In genomic region chr2:180724585-180725413, GRCm38 (mm10) we compare ENCODE assay signal across 8 mouse cellular contexts. TPM values are rescaled to one million over a fixed set of nuclear protein-coding genes. Genes with fewer than 3 reads are reported as not detected.
A peak's percentile ranks its signal among the peaks of the same experiment; 100 is the strongest.
DNase-seq lines count a peak whose midpoint lies in the region; ATAC-seq and TF ChIP-seq lines count a peak whose summit lies in the region.

TSS of gene Slc17a9 (plus strand) at chr2:180725263.

- peaks cover 30% of the 10 kb centered on the region for H3K36me3 ChIP-seq in midbrain, embryonic 15.5 days (replicated peaks)
- peaks cover 8% of the 10 kb centered on the region for H3K36me3 ChIP-seq in midbrain, embryonic 11.5 days (ENCODE audit: control insufficient read depth, insufficient read depth, low read length)
- peaks cover 39% of the 10 kb centered on the region for H3K36me3 ChIP-seq in heart, postnatal 0 days (replicated peaks; ENCODE audit: control insufficient read depth, insufficient read depth, low read length)
- H3K36me3 ChIP-seq in macrophage (ENCODE audit: inconsistent target), result peaks cover 26% of the 10 kb centered on the region
- peaks cover 33% of the 10 kb centered on the region for H3K36me3 ChIP-seq in forebrain, embryonic 15.5 days

- no peak for TF ChIP-seq EP300 in heart, postnatal 0 days (IDR thresholded peaks at IDR 0.05; ENCODE audit: low read depth)

- TF ChIP-seq CTCF in heart, postnatal 0 days (IDR thresholded peaks at IDR 0.05; ENCODE audit: low read depth), result no peak

- ATAC-seq in midbrain, embryonic 15.5 days (replicated peaks), result peak; percentile 66; the same call in 1 of the 2 replicates
- no peak for ATAC-seq in midbrain, embryonic 11.5 days (ENCODE audit: low FRiP score)
- ATAC-seq in common myeloid progenitor, adult 5-6 weeks (replicated peaks; ENCODE audit: low read depth, poor library complexity, severe bottlenecking), result peak; percentile 90
- peak; percentile 76 for ATAC-seq in heart, postnatal 0 days (ENCODE audit: insufficient read depth, low read depth)
- no peak for ATAC-seq in forebrain, embryonic 15.5 days (replicated peaks)

- WGBS in midbrain, embryonic 15.5 days, result 6% methylated on average over 18 of the region's 18 CpGs
- 6% methylated on average over 18 of the region's 18 CpGs for WGBS in midbrain, embryonic 11.5 days
- 4% methylated on average over 17 of the region's 18 CpGs for WGBS in heart, postnatal 0 days
- WGBS in macrophage (ENCODE audit: missing documents), result 3% methylated on average over 16 of the region's 18 CpGs
- 8% methylated on average over 18 of the region's 18 CpGs for WGBS in forebrain, embryonic 15.5 days

- H3K9ac ChIP-seq in midbrain, embryonic 15.5 days, result no peak within 1 kb of the TSS
- no peak within 1 kb of the TSS for H3K9ac ChIP-seq in midbrain, embryonic 11.5 days (ENCODE audit: low read length)
- 0 out of 2 replicates have a peak within 1 kb of the TSS, but pooled peaks have one; percentile 29 for H3K9ac ChIP-seq in heart, postnatal 0 days (replicated peaks; ENCODE audit: low read depth, low read length)
- no peak within 1 kb of the TSS for H3K9ac ChIP-seq in forebrain, embryonic 15.5 days (replicated peaks)

- no peaks in the 10 kb centered on the region for H3K27me3 ChIP-seq in midbrain, embryonic 15.5 days (replicated peaks)
- no peaks in the 10 kb centered on the region for H3K27me3 ChIP-seq in midbrain, embryonic 11.5 days (ENCODE audit: control insufficient read depth, insufficient read depth, low read length)
- no peaks in the 10 kb centered on the region for H3K27me3 ChIP-seq in heart, postnatal 0 days (ENCODE audit: control insufficient read depth, insufficient read depth, low read length)
- H3K27me3 ChIP-seq in forebrain, embryonic 15.5 days, result no peaks in the 10 kb centered on the region

- no peaks in the 10 kb centered on the region for H3K9me3 ChIP-seq in midbrain, embryonic 15.5 days
- no peaks in the 10 kb centered on the region for H3K9me3 ChIP-seq in midbrain, embryonic 11.5 days (ENCODE audit: control insufficient read depth, low read length)
- H3K9me3 ChIP-seq in heart, postnatal 0 days (replicated peaks; ENCODE audit: control insufficient read depth, low read length), result no peaks in the 10 kb centered on the region
- no peaks in the 10 kb centered on the region for H3K9me3 ChIP-seq in forebrain, embryonic 15.5 days

- H3K4me1 ChIP-seq in midbrain, embryonic 15.5 days, result peaks cover 4% of the 10 kb centered on the region; the same call in 1 of the 2 replicates
- H3K4me1 ChIP-seq in midbrain, embryonic 11.5 days (ENCODE audit: control insufficient read depth, insufficient read depth, low read length), result no peaks in the 10 kb centered on the region
- H3K4me1 ChIP-seq in heart, postnatal 0 days (ENCODE audit: control insufficient read depth, insufficient read depth), result peaks cover 15% of the 10 kb centered on the region; the same call in 1 of the 2 replicates
- H3K4me1 ChIP-seq in forebrain, embryonic 15.5 days, result no peaks in the 10 kb centered on the region

- no peak for DNase-seq in midbrain, embryonic 11.5 days (ENCODE audit: low spot score, missing footprints)
- no peak for DNase-seq in heart, postnatal 0 days (ENCODE audit: low spot score)
- peak; percentile 70 to 90 for DNase-seq in kidney, postnatal 25 days
- DNase-seq in thymus, postnatal 25 days, result peak; percentile 60

- no peak within 1 kb of the TSS for H3K27ac ChIP-seq in midbrain, embryonic 15.5 days
- no peak within 1 kb of the TSS for H3K27ac ChIP-seq in midbrain, embryonic 11.5 days (ENCODE audit: low read depth, low read length)
- no peak within 1 kb of the TSS for H3K27ac ChIP-seq in heart, postnatal 0 days (ENCODE audit: low read depth)
- H3K27ac ChIP-seq in macrophage, result peak within 1 kb of the TSS; percentile 84
- no peak within 1 kb of the TSS for H3K27ac ChIP-seq in forebrain, embryonic 15.5 days (replicated peaks)

- H3K4me2 ChIP-seq in midbrain, embryonic 15.5 days, result no peak within 1 kb of the TSS; the same call in 1 of the 2 replicates
- no peak within 1 kb of the TSS for H3K4me2 ChIP-seq in midbrain, embryonic 11.5 days
- H3K4me2 ChIP-seq in heart, postnatal 0 days (ENCODE audit: low read depth, low read length), result peak within 1 kb of the TSS; percentile 43
- no peak within 1 kb of the TSS for H3K4me2 ChIP-seq in forebrain, embryonic 15.5 days (replicated peaks)

- no peaks in the 10 kb centered on the region for H3K79me2 ChIP-seq in macrophage (ENCODE audit: inconsistent target)

- H3K4me3 ChIP-seq in midbrain, embryonic 15.5 days, result no peak within 1 kb of the TSS
- H3K4me3 ChIP-seq in midbrain, embryonic 11.5 days (ENCODE audit: low read depth, low read length), result no peak within 1 kb of the TSS
- peak within 1 kb of the TSS; percentile 2; the same call in 1 of the 2 replicates for H3K4me3 ChIP-seq in heart, postnatal 0 days (ENCODE audit: low read depth, low read length)
- peak within 1 kb of the TSS; percentile 55 for H3K4me3 ChIP-seq in macrophage (ENCODE audit: inconsistent target)
- H3K4me3 ChIP-seq in forebrain, embryonic 15.5 days, result no peak within 1 kb of the TSS

RNA-seq across cellular contexts. Expression of gene Slc17a9, which starts in this region (rescaled TPM):
- 0.17 and 0.26 TPM in 2 replicates for polyA plus RNA-seq in midbrain, embryonic 15.5 days (2015; fragmentation: Nextera tagmentation; extraction: Ambion mirVana)
- 0.19 TPM in 1 of 2 replicates, not detected in the other for polyA plus RNA-seq in midbrain, embryonic 11.5 days (2014; fragmentation: Nextera tagmentation; extraction: Ambion mirVana)
- 6.5 and 6.8 TPM in 2 replicates for total RNA-seq in common myeloid progenitor, adult 5-6 weeks (2017)
- 1.5 TPM in 1 of 2 replicates, not detected in the other for total RNA-seq in heart, postnatal 0 days (2014; rRNA removed; ENCODE audit: low replicate concordance)
- polyA plus RNA-seq in heart, postnatal 0 days (2015; fragmentation: Nextera tagmentation; extraction: Ambion mirVana), result 0.44 and 0.60 TPM in 2 replicates
- total RNA-seq in macrophage (2018; cell fraction: chromatin; rRNA removed), result 10 to 100 TPM in 19 of 26 experiments, 1 to 10 TPM in 7; 2.8 to 28.6 (median 14.3) TPM
- 1 to 10 TPM; 1.8 to 6.1 (median 3.4) TPM for total RNA-seq in macrophage (2018; cell fraction: cytosol; rRNA removed)
- total RNA-seq in macrophage (2018; cell fraction: nucleus; rRNA removed), result 10 to 100 TPM in 14 of 26 experiments, 1 to 10 TPM in 12; 2.9 to 27.5 (median 11.2) TPM
- polyA plus RNA-seq in macrophage (2018), result 3.8 to 5.6 TPM (median 5.4 TPM) in 3 replicates
- polyA plus RNA-seq in forebrain, embryonic 15.5 days (2015; fragmentation: Nextera tagmentation; extraction: Ambion mirVana), result 0.13 and 0.29 TPM in 2 replicates

Comparison
In these comparisons a context has a peak if more than half of its experiments do, and no peak if none do; other contexts are left out.
1. Peak in ATAC-seq in midbrain, embryonic 15.5 days; RNA of the gene not detected or under 1 TPM.
2. ATAC-seq: peak in common myeloid progenitor, adult 5-6 weeks (single experiment) and heart, postnatal 0 days (single experiment); none in midbrain, embryonic 11.5 days (single experiment) and forebrain, embryonic 15.5 days (single experiment).
3. H3K4me3 ChIP-seq: peak in heart, postnatal 0 days (single experiment) and macrophage (single experiment); none in midbrain, embryonic 15.5 days (single experiment), midbrain, embryonic 11.5 days (single experiment) and forebrain, embryonic 15.5 days (single experiment).
4. DNase-seq: peak in kidney, postnatal 25 days (2 of 2) and thymus, postnatal 25 days (single experiment); none in midbrain, embryonic 11.5 days (single experiment) and heart, postnatal 0 days (single experiment).